Mouse (Mus musculus): ENCODE measurements around the gene Ginm1.

DNA sequence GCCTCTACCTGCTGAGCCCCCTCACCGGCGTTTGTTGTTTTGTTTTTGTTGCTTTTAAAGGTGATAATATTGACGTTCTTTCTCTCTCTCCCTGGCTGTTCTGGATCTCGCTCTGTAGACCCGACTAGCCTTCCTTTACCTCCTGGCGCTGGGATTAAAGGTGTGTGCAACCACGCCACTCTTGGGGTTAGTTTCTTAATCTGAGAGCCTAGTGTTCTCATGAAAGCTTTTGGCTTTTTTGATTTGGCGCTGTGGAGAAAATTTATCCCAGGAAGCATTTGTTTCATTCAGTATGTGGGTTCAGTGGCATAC is 66.2 kb downstream of the Ginm1 start:
- TF ChIP-seq ZNF384 (IDR thresholded peaks at IDR 0.05; ENCODE audit: low read depth, low read length), result no peak
- TF ChIP-seq HCFC1 (IDR thresholded peaks at IDR 0.05; ENCODE audit: borderline replicate concordance, insufficient read depth, low read length), result no peak

Data from ES-E14 (cell line).